7 mouse cellular contexts compared by ENCODE assay signal in the genomic region with DNA sequence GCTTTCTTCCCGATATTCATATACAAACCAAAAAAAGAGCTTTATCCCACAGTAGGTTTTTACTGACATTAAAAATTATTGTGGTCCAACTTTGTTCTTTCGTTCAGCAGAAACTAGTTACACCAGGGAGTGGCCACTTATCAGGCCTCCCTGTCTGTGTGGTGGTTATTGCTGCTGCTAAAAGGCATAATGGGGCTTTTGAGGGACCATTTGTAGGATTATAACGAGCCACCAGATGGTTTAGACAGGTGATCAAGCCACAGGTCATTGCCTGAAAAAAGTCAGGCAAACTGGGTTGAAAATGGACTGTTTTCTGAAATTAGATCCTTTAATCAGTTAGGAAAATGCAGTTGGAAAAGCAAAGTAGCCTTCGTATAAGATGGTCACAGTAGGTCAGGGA.
"Had no signal": no experiment of that assay in that cellular context is flagged by ENCODE, and none has a peak within 500 bp of the region (broad histone marks: within the 10 kb centered on the region; RNA-seq: fewer than 3 reads in every experiment).

No protein-coding gene starts in this region.

- DNase-seq: lung, adult 2 months; lung, postnatal 14 days; lung, postnatal 36 days; right cerebral cortex, postnatal 14 days; thymus, adult 2 months; thymus, postnatal 25 days; thymus, postnatal 4 days had no signal
